Comparison of ENCODE assay signal across 16 mouse cellular contexts in the genomic region with DNA sequence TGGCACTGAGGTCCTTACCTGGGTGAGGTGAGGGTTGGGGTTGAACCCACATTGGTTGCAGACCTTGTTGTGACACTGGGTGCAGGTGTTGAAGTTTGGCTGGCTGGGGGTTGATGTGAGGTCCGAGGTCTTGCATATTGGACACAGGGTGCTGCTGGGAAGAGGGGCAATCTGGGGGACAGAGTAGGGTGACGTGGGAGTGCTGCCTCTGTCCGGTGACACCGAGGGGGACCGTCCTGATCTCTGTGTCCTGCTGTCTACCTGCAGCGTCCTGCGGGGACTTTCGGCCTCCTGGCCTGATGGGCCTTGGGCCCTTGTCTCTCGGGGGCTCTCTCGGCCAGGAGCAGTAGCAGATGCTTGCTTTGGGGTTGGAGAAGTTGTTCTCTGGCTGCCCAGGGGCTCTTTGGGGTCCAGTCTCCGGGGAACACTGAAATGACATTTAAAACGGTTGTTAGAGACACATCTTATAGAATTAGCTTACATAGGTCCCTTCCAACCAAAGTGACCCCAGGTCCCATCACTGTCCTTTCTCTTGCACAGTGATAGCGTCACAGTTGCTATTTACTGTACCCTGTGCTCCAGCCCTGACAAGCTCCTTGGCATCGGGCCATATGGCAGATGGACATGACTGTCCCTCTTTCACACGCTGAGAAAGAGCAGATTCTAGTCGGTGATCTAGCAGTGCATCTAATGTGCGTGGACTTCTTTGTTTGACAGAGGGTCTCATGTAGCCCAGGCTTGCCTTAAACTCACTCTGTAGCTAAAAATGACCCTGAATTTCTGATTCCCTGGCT. TPM values are rescaled to one million over a fixed set of nuclear protein-coding genes. Genes with fewer than 3 reads are reported as not detected.
DNase-seq lines count a peak whose midpoint lies in the region; ATAC-seq and TF ChIP-seq lines count a peak whose summit lies in the region.
"Had no signal": no experiment of that assay in that cellular context is flagged by ENCODE, and none has a peak within 500 bp of the region (broad histone marks: within the 10 kb centered on the region; RNA-seq: fewer than 3 reads in every experiment).

No protein-coding gene starts in this region.

- H3K4me3 ChIP-seq in liver, postnatal 0 days (ENCODE audit: low read depth, low read length), result no peak overlapping the region
- no peak overlapping the region for H3K4me3 ChIP-seq in liver, embryonic 11.5 days (ENCODE audit: low read depth, low read length)
- H3K4me3 ChIP-seq: embryonic facial prominence, embryonic 12.5 days; limb, embryonic 10.5 days had no signal

- WGBS in liver, postnatal 0 days (ENCODE audit: insufficient replicate concordance), result 71% methylated on average over 17 of the region's 17 CpGs
- 78% methylated on average over 17 of the region's 17 CpGs for WGBS in liver, embryonic 11.5 days

- no peak overlapping the region for H3K27ac ChIP-seq in liver, postnatal 0 days (ENCODE audit: low read depth)
- H3K27ac ChIP-seq in liver, embryonic 11.5 days (ENCODE audit: low read depth, low read length), result no peak overlapping the region
- H3K27ac ChIP-seq: embryonic facial prominence, embryonic 12.5 days; limb, embryonic 10.5 days had no signal

- H3K4me2 ChIP-seq in liver, postnatal 0 days (ENCODE audit: low read depth, low read length), result no peak overlapping the region
- no peak overlapping the region for H3K4me2 ChIP-seq in liver, embryonic 11.5 days
- H3K4me2 ChIP-seq: embryonic facial prominence, embryonic 12.5 days had no signal

- peak; percentile 85 for ATAC-seq in liver, postnatal 0 days
- ATAC-seq in liver, embryonic 11.5 days (replicated peaks; ENCODE audit: low FRiP score), result no peak

- intact Hi-C loops in heart, postnatal 14 days (cut with DNase I), result loop anchor here (5.0 kb wide), 1 partner anchor 143 kb away; no protein-coding TSS in a partner anchor

- H3K9me3 ChIP-seq in liver, postnatal 0 days (ENCODE audit: low read length), result no peaks in the 10 kb centered on the region
- H3K9me3 ChIP-seq in liver, embryonic 11.5 days (ENCODE audit: control insufficient read depth, low read length), result no peaks in the 10 kb centered on the region
- H3K9me3 ChIP-seq: embryonic facial prominence, embryonic 12.5 days; limb, embryonic 10.5 days had no signal

- no peaks in the 10 kb centered on the region for H3K36me3 ChIP-seq in liver, postnatal 0 days (replicated peaks; ENCODE audit: insufficient read depth, low read length)
- H3K36me3 ChIP-seq in liver, embryonic 11.5 days (ENCODE audit: control insufficient read depth, insufficient read depth, low read length), result no peaks in the 10 kb centered on the region
- H3K36me3 ChIP-seq: embryonic facial prominence, embryonic 12.5 days; limb, embryonic 10.5 days had no signal

- TF ChIP-seq CTCF in liver, postnatal 0 days (IDR thresholded peaks at IDR 0.05; ENCODE audit: low read depth), result no peak

- H3K4me1 ChIP-seq in liver, postnatal 0 days (ENCODE audit: insufficient read depth), result no peaks in the 10 kb centered on the region
- H3K4me1 ChIP-seq in liver, embryonic 11.5 days (replicated peaks; ENCODE audit: control insufficient read depth, insufficient read depth, low read length), result no peaks in the 10 kb centered on the region

- DNase-seq in heart, adult 11 months, result peak; percentile 85
- no peak for DNase-seq in heart, postnatal 14 days
- DNase-seq in liver, postnatal 0 days, result peak; percentile 68
- no peak for DNase-seq in liver, embryonic 11.5 days (ENCODE audit: low spot score)
- DNase-seq in brain, adult 2 months (ENCODE audit: low read depth, low spot score), result peak; percentile 96
- DNase-seq in cerebellum, postnatal 10 days, result peak; percentile 98
- DNase-seq in kidney, postnatal 4 days, result no peak
- DNase-seq in kidney, postnatal 36 days, result no peak
- DNase-seq: right cerebral cortex, postnatal 4 days; thymus, adult 2 months had no signal

- H3K9ac ChIP-seq in liver, postnatal 0 days (replicated peaks), result no peak overlapping the region
- H3K9ac ChIP-seq in liver, embryonic 11.5 days (ENCODE audit: low read depth, low read length), result no peak overlapping the region
- H3K9ac ChIP-seq: embryonic facial prominence, embryonic 12.5 days had no signal

- TF ChIP-seq EP300 in liver, postnatal 0 days (IDR thresholded peaks at IDR 0.05; ENCODE audit: low read depth), result no peak

- H3K27me3 ChIP-seq in liver, postnatal 0 days (ENCODE audit: insufficient read depth, low read length), result no peaks in the 10 kb centered on the region
- H3K27me3 ChIP-seq in liver, embryonic 11.5 days (replicated peaks; ENCODE audit: control insufficient read depth, insufficient read depth, low read length), result peaks cover 8% of the 10 kb centered on the region; the same call in 1 of the 2 replicates
- H3K27me3 ChIP-seq: embryonic facial prominence, embryonic 12.5 days had no signal

RNA-seq across cellular contexts. Expression of a gene that starts 45.0 kb away (rescaled TPM):
- 10 to 100 TPM; 36.4 to 41.8 TPM for total RNA-seq in heart, postnatal 14 days (2021)
- polyA plus RNA-seq in liver, postnatal 0 days (2015; fragmentation: Nextera tagmentation; extraction: Ambion mirVana), result 67.7 and 75.2 TPM in 2 replicates
- polyA plus RNA-seq in liver, embryonic 11.5 days (2014; fragmentation: Nextera tagmentation; extraction: Ambion mirVana), result 159 and 167 TPM in 2 replicates

RNA-seq across cellular contexts. Expression of a gene that starts 50.8 kb away (rescaled TPM):
- total RNA-seq in heart, postnatal 14 days (2021), result under 1 TPM; 0.05 to 0.07 TPM
- polyA plus RNA-seq in liver, postnatal 0 days (2015; fragmentation: Nextera tagmentation; extraction: Ambion mirVana), result 0.58 and 0.59 TPM in 2 replicates
- 5.2 and 5.7 TPM in 2 replicates for polyA plus RNA-seq in liver, embryonic 11.5 days (2014; fragmentation: Nextera tagmentation; extraction: Ambion mirVana)

RNA-seq across cellular contexts. Expression of a gene that starts 56.2 kb away (rescaled TPM):
- total RNA-seq in heart, postnatal 14 days (2021), result 10 to 100 TPM; 85.3 to 92.6 TPM
- polyA plus RNA-seq in liver, postnatal 0 days (2015; fragmentation: Nextera tagmentation; extraction: Ambion mirVana), result 45.2 and 50.1 TPM in 2 replicates
- polyA plus RNA-seq in liver, embryonic 11.5 days (2014; fragmentation: Nextera tagmentation; extraction: Ambion mirVana), result 59.1 and 59.2 TPM in 2 replicates

RNA-seq across cellular contexts. Expression of a gene that starts 59.1 kb away (rescaled TPM):
- under 1 TPM in 1 of 2 experiments, not detected in 1; 0.38 TPM for total RNA-seq in heart, postnatal 14 days (2021)
- polyA plus RNA-seq in liver, postnatal 0 days (2015; fragmentation: Nextera tagmentation; extraction: Ambion mirVana), result 81.4 and 93.0 TPM in 2 replicates
- polyA plus RNA-seq in liver, embryonic 11.5 days (2014; fragmentation: Nextera tagmentation; extraction: Ambion mirVana), result 9.7 and 12.5 TPM in 2 replicates
- total RNA-seq: layer of hippocampus, postnatal 10 days; monocyte, adult 5-6 weeks; neutrophil, adult 5-6 weeks had no signal
- polyA plus RNA-seq: heart, embryonic 14.5 days had no signal

Comparison
In these comparisons a context has a peak if more than half of its experiments do, and no peak if none do; other contexts are left out.
1. DNase-seq: peak in heart, adult 11 months (single experiment), liver, postnatal 0 days (single experiment), brain, adult 2 months (single experiment) and cerebellum, postnatal 10 days (2 of 2); none in heart, postnatal 14 days (0 of 2), liver, embryonic 11.5 days (single experiment), kidney, postnatal 4 days (0 of 2) and kidney, postnatal 36 days (0 of 2).